Mouse (Mus musculus) forebrain, embryonic 15.5 days (tissue): Measurements from ENCODE around the gene Snapin. TPM values are rescaled to one million over a fixed set of nuclear protein-coding genes. Genes with fewer than 3 reads are reported as not detected.

Source experiments
- ATAC-seq: fragments of 200-750 bp; cut with Nextera tagmentation; replicated peaks from 2 replicates; pipeline ENCODE4 v1.8.0; 2017; ENCODE audit warnings: mild to moderate bottlenecking, moderate TSS enrichment, moderate library complexity
- H3K27ac ChIP-seq: fragments of 300-500 bp; sonication (generic); replicated peaks from 2 replicates; pipeline ENCODE4 v1.5.1; 2015; ENCODE audit warnings: mild to moderate bottlenecking, inconsistent platforms
- H3K27me3 ChIP-seq: fragments of 300-500 bp; sonication (generic); 2 replicates; pipeline ENCODE4 v1.6.1; 2015; ENCODE audit warnings: inconsistent platforms
- H3K36me3 ChIP-seq: fragments of 300-500 bp; sonication (generic); 2 replicates; pipeline ENCODE4 v1.6.1; 2015; ENCODE audit warnings: mild to moderate bottlenecking, inconsistent platforms
- H3K4me1 ChIP-seq: fragments of 300-500 bp; sonication (generic); 2 replicates; pipeline ENCODE4 v1.6.1; 2015; ENCODE audit warnings: inconsistent platforms
- H3K4me2 ChIP-seq: fragments of 300-500 bp; sonication (generic); replicated peaks from 2 replicates; pipeline ENCODE4 v1.6.1; 2015; ENCODE audit warnings: mild to moderate bottlenecking, inconsistent platforms
- H3K4me3 ChIP-seq: fragments of 300-500 bp; sonication (generic); 2 replicates; pipeline ENCODE4 v1.5.1; 2015; ENCODE audit warnings: mild to moderate bottlenecking, inconsistent platforms
- H3K9ac ChIP-seq: fragments of 300-500 bp; sonication (generic); replicated peaks from 2 replicates; pipeline ENCODE4 v1.6.1; 2015; ENCODE audit warnings: mild to moderate bottlenecking, inconsistent platforms
- H3K9me3 ChIP-seq: fragments of 300-500 bp; sonication (generic); 2 replicates; pipeline ENCODE4 v1.6.1; 2016; ENCODE audit warnings: inconsistent platforms
- WGBS: fragments of 180-500 bp; shearing (Covaris S2); methylation state at CpG from one replicate; pipeline ENCODE4 v1.1.7; 2015; ENCODE audit warnings: mixed read lengths; 5-methylcytosine and 5-hydroxymethylcytosine counted together
- polyA plus RNA-seq: library from polyadenylated mRNA; unstranded; fragments of >200 nt; fragmentation: Nextera tagmentation; extraction: Ambion mirVana; gene quantifications from 2 replicates; pipeline ENCODE4 v1.2.1, GENCODE M21; 2015

Gene Snapin
- polyA plus RNA-seq, 1 experiment from 2014 or later: 81.8 TPM

DNA sequence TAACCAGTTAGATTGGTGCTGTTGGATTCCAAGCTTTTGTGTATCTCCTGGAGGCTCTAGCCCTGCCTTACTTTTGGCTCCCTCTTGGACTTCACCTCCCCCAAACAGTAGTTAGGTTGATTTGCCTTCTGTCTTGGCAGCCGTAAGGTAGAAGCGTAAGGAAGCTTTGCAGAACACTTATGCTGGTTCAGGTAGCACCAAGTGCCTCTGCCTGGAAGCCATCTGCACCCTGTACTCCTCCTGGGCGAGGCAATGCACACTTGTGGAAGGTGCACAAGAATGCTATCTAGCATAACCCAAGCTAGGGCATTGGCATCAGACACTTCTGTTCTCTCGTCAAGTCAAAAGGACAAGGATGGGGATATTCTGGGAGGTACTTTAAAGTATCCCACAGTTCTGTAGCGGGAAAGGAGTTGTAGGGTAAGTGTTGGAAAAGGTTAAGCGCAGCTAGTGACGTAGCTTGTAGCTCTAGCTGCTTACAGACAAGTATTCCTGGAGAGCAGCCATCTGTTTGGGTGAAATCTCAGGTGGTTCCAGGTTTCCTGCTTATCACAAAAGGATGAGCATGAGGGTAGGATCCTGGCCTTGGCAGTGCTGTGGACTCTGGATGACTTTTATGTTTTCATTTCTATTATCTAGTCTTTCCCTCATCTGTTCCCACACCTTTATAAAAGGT, 5.2 kb upstream of the Snapin start:
- ATAC-seq: no peak
- 89% methylated on average over 7 of the region's 7 CpGs for WGBS
- no peaks in the 10 kb centered on the region for H3K4me1 ChIP-seq
- no peak overlapping the region for H3K4me2 ChIP-seq
- H3K27ac ChIP-seq: no peak overlapping the region
- H3K36me3 ChIP-seq: peaks cover 51% of the 10 kb centered on the region
- H3K4me3 ChIP-seq: no peak overlapping the region
- H3K27me3 ChIP-seq: no peaks in the 10 kb centered on the region
- H3K9ac ChIP-seq: no peak overlapping the region
- H3K9me3 ChIP-seq: no peaks in the 10 kb centered on the region

DNA sequence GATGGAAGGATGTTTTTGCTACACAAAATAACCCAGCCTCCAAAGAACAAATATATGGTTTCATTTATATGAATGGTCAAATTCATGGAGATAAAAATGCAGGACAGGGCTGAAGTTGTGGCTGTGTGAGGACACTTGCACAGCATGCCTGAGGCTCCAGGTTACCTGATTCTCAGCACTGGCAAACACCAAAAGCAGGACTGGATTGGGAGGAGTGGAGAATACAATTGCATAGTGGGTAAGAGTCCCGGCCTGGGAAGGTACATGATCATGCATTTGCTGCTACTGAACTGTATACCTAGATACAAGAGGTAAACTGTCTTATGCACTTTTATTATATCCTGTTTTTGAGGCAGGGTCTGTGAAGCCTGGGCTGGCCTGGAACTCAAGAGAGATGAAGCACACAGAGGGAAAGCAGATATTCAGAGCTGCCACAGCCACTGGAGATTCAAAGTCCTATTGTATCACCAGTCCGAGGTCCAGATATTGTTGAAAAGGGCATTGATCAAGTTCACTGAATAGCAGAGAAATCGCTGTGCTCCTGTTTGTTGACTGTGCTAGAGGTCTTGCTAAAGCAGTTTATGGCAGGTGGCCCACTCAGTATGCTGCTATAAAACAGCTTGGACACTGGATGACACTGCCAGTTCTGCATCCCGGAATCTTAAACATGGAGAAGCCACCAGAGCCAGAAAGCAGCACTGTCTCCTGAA, 3.2 kb upstream of the Snapin start:
- ATAC-seq: no peak
- H3K9me3 ChIP-seq: no peaks in the 10 kb centered on the region
- no peaks in the 10 kb centered on the region for H3K27me3 ChIP-seq
- H3K4me3 ChIP-seq: no peak overlapping the region
- no peak overlapping the region for H3K4me2 ChIP-seq
- H3K36me3 ChIP-seq: peaks cover 37% of the 10 kb centered on the region
- H3K4me1 ChIP-seq: peaks cover 7% of the 10 kb centered on the region
- WGBS: 70% methylated on average over 4 of the region's 4 CpGs
- no peak overlapping the region for H3K9ac ChIP-seq
- H3K27ac ChIP-seq: no peak overlapping the region

DNA sequence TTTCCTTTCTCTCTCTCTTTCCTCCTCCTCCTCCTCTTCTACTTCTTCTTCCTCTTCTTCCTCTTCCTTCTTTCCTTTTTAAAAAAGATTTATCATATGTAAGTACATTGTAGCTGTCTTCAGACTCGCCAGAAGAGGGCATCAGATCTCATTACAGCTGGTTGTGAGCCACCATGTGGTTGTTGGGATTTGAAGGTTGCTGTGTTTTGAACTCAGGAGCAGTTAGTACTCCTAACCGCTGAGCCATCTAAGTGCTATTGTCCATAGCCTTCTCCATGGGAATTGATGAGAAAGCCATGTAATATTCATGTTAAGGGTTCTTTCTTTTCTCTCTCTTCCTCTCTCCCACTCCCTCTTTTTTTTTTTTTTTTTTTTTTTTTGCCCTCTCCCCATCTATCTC, 517 bp upstream of the Snapin start:
- no peak for ATAC-seq

DNA sequence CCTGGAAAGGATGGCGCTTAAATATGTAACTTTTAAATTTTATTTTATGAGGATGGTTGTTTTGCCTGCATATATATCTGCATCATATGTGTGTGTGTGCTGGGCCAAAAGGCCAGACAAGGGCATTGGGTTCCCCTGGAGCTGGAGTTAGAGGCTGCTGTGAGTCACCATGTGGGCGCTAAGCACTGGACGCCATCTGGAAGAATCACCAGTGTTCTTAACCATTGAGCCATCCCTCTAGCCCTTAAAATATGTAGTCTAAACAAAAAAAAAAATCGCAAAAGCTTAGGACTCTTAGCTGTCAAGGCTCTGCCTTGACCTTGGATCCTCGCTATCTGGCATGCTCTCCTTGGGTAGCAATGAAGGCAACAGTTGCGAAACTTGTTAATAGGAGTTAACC, 2.3 kb downstream of the Snapin start:
- H3K4me2 ChIP-seq: no peak overlapping the region
- 93% methylated on average over 6 of the region's 6 CpGs for WGBS
- H3K36me3 ChIP-seq: peaks cover 54% of the 10 kb centered on the region

More for the DNA sequence above, 517 bp upstream of the Snapin start:
- H3K9ac ChIP-seq: no peak overlapping the region
- H3K27me3 ChIP-seq: no peaks in the 10 kb centered on the region
- H3K9me3 ChIP-seq: no peaks in the 10 kb centered on the region
- peaks cover 7% of the 10 kb centered on the region for H3K4me1 ChIP-seq
- H3K36me3 ChIP-seq: peaks cover 37% of the 10 kb centered on the region
- no peak overlapping the region for H3K27ac ChIP-seq
- no peak overlapping the region for H3K4me3 ChIP-seq
- no peak overlapping the region for H3K4me2 ChIP-seq
- WGBS: 39% methylated on average over 2 of the region's 2 CpGs

DNA sequence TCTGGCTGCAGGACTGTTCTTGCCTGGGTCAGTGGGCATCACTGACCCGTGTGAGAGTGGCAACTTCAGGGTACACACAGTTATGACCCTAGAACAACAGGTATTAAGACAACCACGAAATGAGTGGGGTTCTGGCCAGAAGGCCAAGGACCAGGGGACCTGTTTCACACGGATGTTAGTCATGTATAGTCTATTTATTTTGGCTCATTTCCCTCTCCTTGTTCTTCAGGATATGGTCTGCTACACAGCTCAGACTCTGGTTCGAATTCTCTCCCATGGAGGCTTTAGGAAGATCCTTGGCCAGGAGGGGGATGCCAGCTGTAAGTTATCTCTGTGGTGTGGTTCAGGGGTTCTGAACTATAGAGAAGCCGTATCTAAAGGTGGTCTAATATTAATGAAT, 3.8 kb downstream of the Snapin start:
- H3K36me3 ChIP-seq: peaks cover 70% of the 10 kb centered on the region
- H3K4me2 ChIP-seq: no peak overlapping the region
- no peak overlapping the region for H3K4me3 ChIP-seq
- peaks cover 7% of the 10 kb centered on the region for H3K4me1 ChIP-seq
- no peak overlapping the region for H3K9ac ChIP-seq
- WGBS: 84% methylated on average over 5 of the region's 5 CpGs
- H3K9me3 ChIP-seq: no peaks in the 10 kb centered on the region
- H3K27me3 ChIP-seq: no peaks in the 10 kb centered on the region
- H3K27ac ChIP-seq: no peak overlapping the region
- no peak for ATAC-seq

More for the DNA sequence above, 2.3 kb downstream of the Snapin start:
- no peak for ATAC-seq
- Histone ChIP-seq H3K4me3 (no peak overlapping the region), H3K27ac (no peak overlapping the region), H3K27me3 (no peaks in the 10 kb centered on the region), H3K4me1 (peaks cover 7% of the 10 kb centered on the region), H3K9me3 (no peaks in the 10 kb centered on the region), H3K9ac (no peak overlapping the region)

DNA sequence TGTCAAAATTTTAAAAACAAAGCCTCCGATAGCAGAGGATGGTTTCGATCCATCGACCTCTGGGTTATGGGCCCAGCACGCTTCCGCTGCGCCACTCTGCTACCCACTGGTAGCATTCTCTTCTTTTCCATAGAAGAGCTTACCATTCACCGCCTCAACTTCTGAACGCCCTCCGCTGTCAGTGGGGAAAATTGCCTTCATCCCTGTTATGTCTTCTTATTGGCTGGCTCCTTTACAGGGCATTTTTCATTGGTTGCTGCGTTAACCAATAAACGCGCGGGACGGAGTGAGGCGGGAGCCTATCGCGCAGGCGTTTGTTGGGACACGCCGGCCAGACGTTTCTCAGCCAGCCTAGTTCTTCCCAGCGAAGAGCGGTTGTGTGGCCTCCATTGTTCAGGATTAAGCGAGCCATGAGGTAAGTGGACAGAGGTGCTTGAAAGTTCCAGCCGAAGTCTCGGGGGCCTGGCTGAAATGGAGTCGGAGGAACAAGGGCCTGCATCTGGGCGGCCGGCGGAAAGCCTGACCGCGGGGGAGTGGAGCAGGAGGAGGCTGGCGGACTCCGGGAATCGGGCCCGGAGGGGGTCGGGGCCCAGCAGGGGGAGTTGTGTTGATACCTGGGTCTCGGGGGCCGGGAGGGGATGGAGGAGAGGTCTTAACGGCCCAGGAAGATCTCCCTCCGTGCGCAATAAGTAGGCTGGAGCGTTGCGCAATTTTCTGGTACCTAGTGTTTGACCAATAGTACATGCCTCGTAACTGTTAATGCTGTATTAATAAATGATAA, 14.8 kb downstream of the Snapin start, which contains the start of gene Ilf2:
Ilf2 (plus strand) TSS at position 296 of the 781 bp plus-strand sequence.
- peak within 1 kb of the TSS; percentile 97 for H3K27ac ChIP-seq
- H3K9me3 ChIP-seq: no peaks in the 10 kb centered on the region
- WGBS: under 1% methylated on average over 45 of the region's 45 CpGs
- no peaks in the 10 kb centered on the region for H3K27me3 ChIP-seq
- ATAC-seq: peak; percentile 99
- H3K4me2 ChIP-seq: peak within 1 kb of the TSS; percentile 58
- peaks cover 15% of the 10 kb centered on the region for H3K4me1 ChIP-seq
- H3K4me3 ChIP-seq: peak within 1 kb of the TSS; percentile 98
- peak within 1 kb of the TSS; percentile 97 for H3K9ac ChIP-seq
- peaks cover 29% of the 10 kb centered on the region for H3K36me3 ChIP-seq

DNA sequence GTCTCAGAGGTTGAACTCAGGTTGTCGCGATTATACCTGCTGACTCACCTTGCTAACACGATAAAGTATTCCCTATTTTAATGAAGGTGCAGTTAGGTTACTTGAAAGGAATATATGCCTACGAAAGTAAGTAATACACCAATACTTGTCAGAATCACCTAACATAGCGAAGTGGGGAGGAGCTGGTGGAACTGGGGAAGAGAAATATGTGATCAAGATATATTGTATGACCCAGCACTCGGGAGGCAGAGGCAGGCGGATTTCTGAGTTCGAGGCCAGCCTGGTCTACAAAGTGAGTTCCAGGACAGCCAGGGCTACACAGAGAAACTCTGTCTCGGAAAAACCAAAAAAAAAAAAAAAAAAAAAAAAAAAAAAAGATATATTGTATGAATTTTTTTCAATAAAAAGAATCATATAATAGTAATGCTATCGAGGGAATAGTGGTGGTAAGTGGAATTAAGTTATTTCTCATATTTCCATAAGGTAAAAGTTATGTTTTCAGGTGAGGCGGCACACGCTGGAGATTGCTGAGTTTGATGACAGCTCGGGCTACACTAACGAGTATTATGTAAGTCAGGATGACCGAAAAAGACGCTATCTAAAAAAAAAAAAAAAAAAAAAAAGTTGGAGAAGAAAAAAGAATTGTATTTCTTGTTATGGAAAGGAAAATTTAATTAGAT, 15.5 kb downstream of the Snapin start:
- no peak overlapping the region for H3K27ac ChIP-seq
- H3K4me3 ChIP-seq: peak overlapping the region; percentile 98
- H3K27me3 ChIP-seq: no peaks in the 10 kb centered on the region
- H3K9me3 ChIP-seq: no peaks in the 10 kb centered on the region
- H3K4me2 ChIP-seq: peak overlapping the region; percentile 30
- WGBS: 42% methylated on average over 16 of the region's 16 CpGs
- peak; percentile 39 for ATAC-seq
- H3K36me3 ChIP-seq: peaks cover 22% of the 10 kb centered on the region
- H3K4me1 ChIP-seq: peaks cover 15% of the 10 kb centered on the region
- H3K9ac ChIP-seq: no peak overlapping the region

DNA sequence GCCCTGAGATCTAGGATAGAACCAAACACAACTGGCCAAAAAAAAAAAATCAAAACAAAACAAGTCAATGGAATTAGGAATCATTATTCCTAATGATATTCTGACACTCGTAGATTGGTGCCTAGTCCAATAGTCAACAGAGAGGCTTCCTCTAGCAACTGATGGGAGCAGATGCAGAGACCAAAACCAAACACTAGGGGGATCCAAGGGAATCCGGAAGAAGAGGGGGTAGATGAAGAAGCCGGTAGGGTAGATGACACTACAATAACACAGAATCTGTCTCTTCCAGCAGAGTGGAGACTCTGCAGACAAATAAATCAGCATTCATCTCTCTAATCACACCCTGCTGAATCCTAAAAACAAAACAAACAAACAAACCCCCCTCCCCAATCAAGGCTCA, 18.6 kb downstream of the Snapin start:
- H3K9me3 ChIP-seq: no peaks in the 10 kb centered on the region
- 0 out of 2 replicates have a peak, but pooled peaks cover under 1% of the 10 kb centered on the region for H3K36me3 ChIP-seq
- ATAC-seq: no peak
- 28% methylated on average over 3 of the region's 3 CpGs for WGBS
- peaks cover 6% of the 10 kb centered on the region for H3K4me1 ChIP-seq
- H3K9ac ChIP-seq: no peak overlapping the region
- H3K27me3 ChIP-seq: peaks cover 3% of the 10 kb centered on the region; the same call in 1 of the 2 replicates
- no peak overlapping the region for H3K4me3 ChIP-seq
- no peak overlapping the region for H3K27ac ChIP-seq
- H3K4me2 ChIP-seq: no peak overlapping the region

DNA sequence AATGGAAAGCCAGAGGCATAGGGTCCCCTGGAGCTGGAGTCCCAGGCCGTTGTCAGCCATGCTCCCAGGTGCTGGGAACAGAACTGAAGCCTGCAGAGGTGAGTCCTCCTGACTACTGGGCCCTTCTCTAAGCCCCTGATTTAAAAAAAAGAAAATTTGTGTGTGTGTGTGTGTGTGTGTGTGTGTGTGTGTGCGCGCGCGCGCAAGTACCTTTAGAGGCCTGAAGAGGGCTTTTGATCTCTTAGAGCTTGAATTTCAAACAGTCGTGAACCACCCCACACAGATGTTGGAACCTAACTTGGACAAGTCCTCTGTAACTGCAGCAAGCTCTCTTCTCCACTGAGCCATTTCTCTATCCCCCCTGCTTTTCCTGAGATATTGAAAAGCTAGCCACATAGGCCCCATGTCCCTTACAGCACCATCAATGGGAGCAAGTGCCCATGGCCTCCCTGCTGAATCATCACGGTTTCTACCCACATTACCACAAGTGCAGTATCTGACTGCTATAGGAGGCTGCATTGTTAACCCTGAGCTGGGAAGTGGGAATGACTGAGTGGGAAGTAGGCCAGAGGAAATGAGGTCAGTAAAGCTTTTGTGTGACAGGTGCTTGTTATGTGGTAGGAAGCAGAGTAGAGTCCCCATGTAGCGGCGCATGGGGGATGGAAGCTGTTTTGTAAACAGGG, 23.1 kb downstream of the Snapin start:
- Histone ChIP-seq H3K9me3 (no peaks in the 10 kb centered on the region), H3K4me2 (no peak overlapping the region), H3K27me3 (peaks cover 37% of the 10 kb centered on the region), H3K9ac (no peak overlapping the region), H3K27ac (no peak overlapping the region), H3K36me3 (no peaks in the 10 kb centered on the region), H3K4me3 (no peak overlapping the region), H3K4me1 (peaks cover 17% of the 10 kb centered on the region)
- 92% methylated on average over 10 of the region's 10 CpGs for WGBS
- ATAC-seq: no peak

DNA sequence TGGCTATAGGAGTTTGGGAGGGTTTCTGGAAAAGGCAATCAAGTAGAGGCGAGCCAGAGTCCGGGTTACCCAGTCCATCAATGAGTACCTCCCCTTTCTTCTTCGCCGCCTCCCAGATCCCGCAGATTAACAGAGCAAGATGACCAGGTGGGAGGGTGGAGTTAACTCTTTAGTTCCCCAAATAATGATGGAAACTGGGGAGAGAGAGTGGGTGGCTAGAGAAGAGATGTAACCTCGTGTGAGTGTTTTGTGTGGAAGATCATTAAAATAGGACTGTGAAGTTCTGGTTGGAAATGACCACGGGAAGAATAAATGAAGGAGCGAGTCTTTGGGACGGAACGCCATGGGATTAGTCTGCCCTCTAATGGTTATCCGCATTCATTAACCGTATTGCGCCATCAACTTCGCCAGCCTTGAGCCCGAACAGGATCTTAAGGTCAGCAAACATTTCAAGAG, 24.5 kb downstream of the Snapin start:
- Histone ChIP-seq H3K4me3 (peak overlapping the region; percentile 56), H3K4me2 (peak overlapping the region; percentile 98), H3K27me3 (peaks cover 46% of the 10 kb centered on the region), H3K4me1 (peaks cover 17% of the 10 kb centered on the region), H3K9me3 (no peaks in the 10 kb centered on the region), H3K27ac (no peak overlapping the region), H3K36me3 (no peaks in the 10 kb centered on the region), H3K9ac (peak overlapping the region; percentile 50)
- peak; percentile 39 for ATAC-seq
- WGBS: 0% methylated on average over 15 of the region's 15 CpGs

DNA sequence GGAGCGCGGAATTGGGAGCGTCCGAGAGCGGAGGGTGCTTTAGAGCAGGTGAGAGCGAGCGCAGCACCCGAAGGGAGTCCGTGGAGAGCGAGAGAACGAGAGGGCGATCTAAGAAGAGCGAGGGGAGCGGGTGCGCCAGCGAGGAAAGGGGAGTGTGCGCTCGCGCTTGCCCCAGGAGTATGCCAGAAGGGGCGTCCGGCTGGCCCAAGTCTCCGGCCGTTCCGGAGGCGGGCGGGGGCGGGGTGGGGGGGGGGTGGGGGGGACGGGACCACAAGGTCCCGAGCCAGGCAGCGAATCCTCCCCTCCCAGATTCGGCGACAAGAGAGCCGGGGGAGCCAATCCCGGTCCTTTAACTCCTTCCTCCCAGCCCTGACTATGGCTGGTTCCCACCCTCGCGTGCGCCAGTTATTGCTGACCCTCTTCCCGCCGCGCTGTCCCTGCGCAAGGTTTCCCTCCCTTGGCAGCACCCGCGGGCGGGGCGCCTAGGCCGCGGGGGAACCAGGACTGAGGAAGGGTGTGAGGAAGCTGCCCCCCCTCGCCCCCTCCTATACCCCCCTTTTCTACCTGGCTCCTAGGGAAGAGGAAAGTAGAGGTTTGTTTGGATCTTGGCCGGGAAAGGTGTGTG, 25.0 kb downstream of the Snapin start, which contains the start of gene Npr1:
Npr1 (minus strand) TSS at position 181 of the 625 bp plus-strand sequence.
- 2% methylated on average over 34 of the region's 49 CpGs for WGBS
- peaks cover 17% of the 10 kb centered on the region for H3K4me1 ChIP-seq

More for the DNA sequence above, 25.0 kb downstream of the Snapin start, which contains the start of gene Npr1:
- H3K9ac ChIP-seq: peak within 1 kb of the TSS; percentile 50
- peak within 1 kb of the TSS; percentile 56 for H3K4me3 ChIP-seq
- peaks cover 46% of the 10 kb centered on the region for H3K27me3 ChIP-seq
- H3K4me2 ChIP-seq: peak within 1 kb of the TSS; percentile 98
- peak; percentile 49 for ATAC-seq
- H3K27ac ChIP-seq: no peak within 1 kb of the TSS
- H3K9me3 ChIP-seq: no peaks in the 10 kb centered on the region
- no peaks in the 10 kb centered on the region for H3K36me3 ChIP-seq
